Mouse (Mus musculus) hindbrain, embryonic 11.5 days (tissue): Measurements from ENCODE around the gene BC067074. TPM values are rescaled to one million over a fixed set of nuclear protein-coding genes. Genes with fewer than 3 reads are reported as not detected.
A peak's percentile ranks its signal among the peaks of the same experiment; 100 is the strongest.
"Not testable (repeated sequence)": the region's sequence is repeated elsewhere in the genome, so short reads cannot be mapped to it uniquely, and the experiment has no call there.

ENCODE experiments used
- ATAC-seq: fragments of 200-750 bp; cut with Nextera tagmentation; 2 replicates; pipeline ENCODE4 v1.8.0; 2017; ENCODE audit warnings: mild to moderate bottlenecking, moderate TSS enrichment, moderate library complexity; ENCODE audit not compliant: low FRiP score
- DNase-seq: peaks from one replicate; pipeline ENCODE4 v3.0.0-alpha.2; 2015; ENCODE audit warnings: low spot score
- H3K27ac ChIP-seq: fragments of 300-500 bp; sonication (generic); 2 replicates; pipeline ENCODE4 v1.5.1; 2014; ENCODE audit warnings: mild to moderate bottlenecking, low read depth, low read length
- H3K27me3 ChIP-seq: fragments of 300-500 bp; sonication (generic); 2 replicates; pipeline ENCODE4 v1.6.1; 2014; ENCODE audit warnings: mild to moderate bottlenecking, low read length, moderate library complexity, mixed read lengths; ENCODE audit not compliant: control insufficient read depth, insufficient read depth
- H3K36me3 ChIP-seq: fragments of 300-500 bp; sonication (generic); 2 replicates; pipeline ENCODE4 v1.6.1; 2014; ENCODE audit warnings: mild to moderate bottlenecking, low read length, moderate library complexity, mixed read lengths; ENCODE audit not compliant: control insufficient read depth, insufficient read depth
- H3K4me1 ChIP-seq: fragments of 300-500 bp; sonication (generic); replicated peaks from 2 replicates; pipeline ENCODE4 v1.6.1; 2014; ENCODE audit warnings: low read length, mixed read lengths; ENCODE audit not compliant: control insufficient read depth, insufficient read depth
- H3K4me2 ChIP-seq: fragments of 300-500 bp; sonication (generic); replicated peaks from 2 replicates; pipeline ENCODE4 v1.6.1; 2014; ENCODE audit warnings: mild to moderate bottlenecking, low read depth, low read length
- H3K4me3 ChIP-seq: fragments of 300-500 bp; sonication (generic); 2 replicates; pipeline ENCODE4 v1.5.1; 2014; ENCODE audit warnings: low read depth, low read length
- H3K9ac ChIP-seq: fragments of 300-500 bp; sonication (generic); 2 replicates; pipeline ENCODE4 v1.6.1; 2014; ENCODE audit warnings: low read depth, low read length
- H3K9me3 ChIP-seq: fragments of 300-500 bp; sonication (generic); 2 replicates; pipeline ENCODE4 v1.6.1; 2016; ENCODE audit warnings: low read length; ENCODE audit not compliant: control insufficient read depth
- WGBS: fragments of 180-500 bp; shearing (Covaris S2); extraction: QIAGEN DNeasy Blood & Tissue Kit; methylation state at CpG from one replicate; pipeline ENCODE4 v1.1.7; 2014; 5-methylcytosine and 5-hydroxymethylcytosine counted together
- polyA plus RNA-seq: library from polyadenylated mRNA; unstranded; fragments of >200 nt; fragmentation: Nextera tagmentation; extraction: Ambion mirVana; gene quantifications from 2 replicates; pipeline ENCODE4 v1.2.1, GENCODE M21; 2014

Gene BC067074
- polyA plus RNA-seq, result 1.9 and 2.2 TPM in 2 replicates

DNA sequence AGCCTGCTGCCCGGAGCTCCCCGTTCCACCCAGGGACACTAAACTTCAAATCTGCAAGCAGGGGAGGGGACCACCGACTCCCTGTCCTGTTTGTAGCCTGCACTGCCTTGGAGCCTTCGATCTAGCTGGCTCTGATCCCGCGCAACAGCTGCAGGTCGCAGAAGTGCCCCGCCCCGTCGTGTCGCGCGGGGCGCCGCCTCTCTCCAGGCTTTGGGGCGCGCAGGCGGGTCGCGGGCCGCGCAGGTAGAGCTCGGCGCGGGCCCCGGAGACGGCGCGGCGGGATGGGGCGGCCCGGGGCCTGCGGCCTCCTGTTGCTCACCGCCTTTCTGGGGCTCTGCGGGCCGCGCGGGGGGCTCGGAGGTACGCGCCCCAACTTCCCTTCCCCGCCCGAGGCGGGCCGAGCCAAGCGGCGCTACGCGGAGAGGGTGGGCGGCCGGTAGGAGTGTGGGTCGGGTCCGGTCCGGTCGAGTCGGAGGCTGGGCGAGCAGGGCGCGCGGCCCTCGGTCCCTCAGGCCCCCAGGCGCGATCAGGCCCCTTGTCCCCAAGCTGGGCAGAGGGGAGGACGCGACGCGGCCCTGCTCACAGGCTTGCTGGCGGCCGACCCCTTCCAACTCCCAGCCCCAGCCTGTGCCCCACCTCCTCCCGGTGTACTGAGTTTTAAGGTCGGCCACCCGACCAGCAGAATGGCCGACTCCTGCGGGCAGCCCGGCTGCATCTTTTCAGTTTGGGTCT lies at the start of gene BC067074:
Gene BC067074, plus strand, starts transcription at position 185 of the 732 bp plus-strand sequence.
- DNase-seq (peak; percentile 58), ATAC-seq (peak; percentile 78)
- Histone ChIP-seq H3K27ac (no peak within 1 kb of the TSS), H3K4me2 (peak within 1 kb of the TSS; percentile 98), H3K4me3 (peak within 1 kb of the TSS; percentile 62), H3K9me3 (no peaks in the 10 kb centered on the region), H3K9ac (peak within 1 kb of the TSS; percentile 77), H3K4me1 (no peaks in the 10 kb centered on the region), H3K36me3 (no peaks in the 10 kb centered on the region), H3K27me3 (peaks cover 6% of the 10 kb centered on the region; the same call in 1 of the 2 replicates)
- 1% methylated on average over 68 of the region's 75 CpGs for WGBS

DNA sequence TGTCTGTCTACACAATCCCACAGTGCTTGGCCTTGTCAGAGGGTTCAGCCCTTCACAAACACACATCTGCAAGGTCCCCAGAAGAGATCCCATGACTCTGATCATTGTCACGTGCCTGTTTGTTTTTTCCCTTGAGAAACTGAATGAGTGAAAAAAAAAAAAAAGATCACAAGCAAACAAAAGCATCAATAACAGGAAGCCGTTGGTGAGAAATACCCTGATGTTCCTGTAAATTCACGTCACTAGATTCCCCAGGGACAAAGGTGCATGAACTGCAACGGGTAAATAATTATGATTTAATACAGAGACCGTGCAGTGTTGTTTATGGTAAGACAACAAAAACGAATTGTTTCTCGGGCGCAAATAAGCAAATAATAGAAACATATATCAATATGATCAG lies 47.9 kb upstream of the BC067074 start:
- 82% methylated on average over 8 of the region's 8 CpGs for WGBS
- no peak for ATAC-seq

DNA sequence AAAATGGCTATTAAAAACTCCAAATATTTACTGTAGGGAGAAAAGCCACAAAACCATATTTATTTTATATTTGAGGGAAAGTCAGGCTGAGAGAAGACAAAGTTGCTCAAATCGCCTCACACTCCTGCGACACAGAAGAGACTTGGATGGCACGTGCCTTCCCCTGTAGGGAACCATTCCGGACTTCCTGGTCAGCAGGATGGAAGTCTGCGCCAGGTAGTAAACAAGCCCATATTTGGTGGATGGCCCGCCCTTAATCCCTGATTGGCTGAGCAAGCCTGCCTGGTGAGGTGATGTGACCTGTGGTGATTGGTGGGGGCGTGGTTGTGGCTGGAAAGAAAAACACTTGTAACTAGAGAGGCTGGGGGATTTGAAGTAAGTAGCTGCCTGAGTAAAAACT lies 40.4 kb upstream of the BC067074 start:
- not testable (repeated sequence) for H3K4me3 ChIP-seq, H3K4me2 ChIP-seq, DNase-seq, H3K4me1 ChIP-seq, ATAC-seq, H3K36me3 ChIP-seq, H3K27me3 ChIP-seq, H3K27ac ChIP-seq, H3K9ac ChIP-seq, H3K9me3 ChIP-seq
- WGBS, result 81% methylated on average over 6 of the region's 7 CpGs

More for the DNA sequence above, 47.9 kb upstream of the BC067074 start:
- no peaks in the 10 kb centered on the region for H3K9me3 ChIP-seq
- no peak overlapping the region for H3K27ac ChIP-seq
- H3K27me3 ChIP-seq, result no peaks in the 10 kb centered on the region
- no peak overlapping the region for H3K4me3 ChIP-seq
- no peak overlapping the region for H3K9ac ChIP-seq
- no peak overlapping the region for H3K4me2 ChIP-seq
- DNase-seq, result no peak
- H3K36me3 ChIP-seq, result no peaks in the 10 kb centered on the region
- no peaks in the 10 kb centered on the region for H3K4me1 ChIP-seq

DNA sequence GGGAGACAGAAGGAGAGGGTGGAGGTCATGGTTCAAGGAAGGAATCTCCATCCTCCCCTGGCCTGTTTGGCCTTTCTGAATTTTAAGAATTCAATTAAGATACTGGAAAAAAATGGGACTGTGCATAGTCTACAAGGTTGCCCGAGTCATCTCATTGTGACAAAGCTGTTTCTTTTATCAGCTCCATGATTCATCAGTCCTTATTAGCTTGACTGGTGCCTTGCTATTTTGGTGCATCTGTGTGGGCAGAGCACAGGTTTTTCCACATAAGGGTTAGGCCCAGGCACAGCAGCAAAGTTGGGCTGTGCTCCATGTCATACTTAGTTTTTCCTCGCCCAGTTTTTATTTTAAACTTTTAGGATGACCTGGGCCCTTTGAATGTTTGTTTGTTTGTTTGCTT lies 36.2 kb upstream of the BC067074 start:
- ATAC-seq (no peak), DNase-seq (no peak)
- 93% methylated on average over 2 of the region's 2 CpGs for WGBS
- H3K9me3 ChIP-seq, result no peaks in the 10 kb centered on the region
- H3K4me2 ChIP-seq, result no peak overlapping the region
- no peaks in the 10 kb centered on the region for H3K27me3 ChIP-seq
- no peak overlapping the region for H3K9ac ChIP-seq
- no peak overlapping the region for H3K4me3 ChIP-seq
- no peaks in the 10 kb centered on the region for H3K36me3 ChIP-seq
- no peaks in the 10 kb centered on the region for H3K4me1 ChIP-seq
- no peak overlapping the region for H3K27ac ChIP-seq

DNA sequence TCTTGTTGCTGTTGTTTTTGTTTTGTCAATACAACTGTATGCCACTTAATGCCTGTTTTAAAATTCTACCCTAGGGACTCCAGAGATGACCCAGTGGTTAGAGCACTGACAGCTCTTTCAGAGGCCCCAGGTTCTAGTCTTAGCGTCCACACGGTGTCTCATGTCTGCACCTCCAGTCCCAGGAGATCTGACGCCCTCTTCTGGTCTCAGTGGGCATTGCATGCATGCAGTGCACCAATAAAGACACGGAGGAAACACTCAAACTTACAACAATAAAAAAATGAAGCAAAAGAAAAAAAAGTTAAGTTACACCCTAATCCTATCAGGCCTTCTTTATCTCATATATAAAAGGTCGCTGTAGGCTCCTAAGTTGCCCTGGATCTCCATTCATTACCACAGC lies 35.8 kb upstream of the BC067074 start:
- no peak overlapping the region for H3K27ac ChIP-seq
- 55% methylated on average over 5 of the region's 5 CpGs for WGBS
- no peaks in the 10 kb centered on the region for H3K36me3 ChIP-seq
- H3K9ac ChIP-seq, result no peak overlapping the region
- ATAC-seq, result no peak
- no peak overlapping the region for H3K4me2 ChIP-seq
- no peaks in the 10 kb centered on the region for H3K4me1 ChIP-seq
- no peak for DNase-seq
- H3K9me3 ChIP-seq, result no peaks in the 10 kb centered on the region
- no peaks in the 10 kb centered on the region for H3K27me3 ChIP-seq
- H3K4me3 ChIP-seq, result no peak overlapping the region

DNA sequence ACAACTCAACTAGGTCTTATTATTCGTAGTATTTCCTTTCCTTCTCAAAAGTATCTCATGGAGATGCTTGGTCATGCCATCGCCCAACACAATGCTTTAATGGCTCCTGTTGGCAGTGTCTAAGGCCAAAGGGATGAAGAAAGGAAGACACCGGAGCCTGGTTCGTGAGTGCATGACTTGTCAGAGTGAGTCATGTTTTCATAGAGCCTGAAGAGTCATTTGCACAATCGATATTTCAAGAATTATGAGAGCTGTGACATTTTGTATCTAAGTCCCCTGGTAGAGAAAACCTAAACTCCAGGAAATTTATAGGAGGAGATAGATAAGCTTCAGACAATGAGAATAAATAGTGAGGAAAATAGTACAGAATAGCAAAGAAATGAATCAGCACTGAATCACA lies 33.7 kb upstream of the BC067074 start:
- DNase-seq, result no peak
- no peak overlapping the region for H3K9ac ChIP-seq
- H3K4me3 ChIP-seq, result no peak overlapping the region
- H3K36me3 ChIP-seq, result no peaks in the 10 kb centered on the region
- no peaks in the 10 kb centered on the region for H3K9me3 ChIP-seq
- H3K4me1 ChIP-seq, result no peaks in the 10 kb centered on the region
- ATAC-seq, result no peak
- H3K27me3 ChIP-seq, result no peaks in the 10 kb centered on the region
- 96% methylated on average over 5 of the region's 5 CpGs for WGBS
- no peak overlapping the region for H3K27ac ChIP-seq
- H3K4me2 ChIP-seq, result no peak overlapping the region

DNA sequence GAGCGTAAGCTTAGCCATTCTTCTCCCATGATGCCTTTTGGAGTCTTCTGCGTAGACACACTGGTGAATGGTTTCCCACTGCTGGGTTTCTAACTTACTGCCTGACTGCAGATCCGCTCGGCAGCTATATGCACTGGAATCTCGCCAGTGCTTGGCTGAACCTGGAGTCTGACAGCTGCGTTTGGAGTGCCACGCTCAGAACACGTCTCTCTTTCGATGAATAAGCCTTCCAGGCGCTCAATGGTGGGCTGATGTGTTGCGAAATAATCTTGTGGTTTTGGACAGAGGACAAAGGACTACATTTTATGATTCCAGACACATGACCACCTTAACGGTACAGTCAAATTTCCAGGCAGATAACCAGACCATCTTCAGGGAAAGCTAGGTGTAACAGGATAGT lies 30.1 kb upstream of the BC067074 start:
- 87% methylated on average over 12 of the region's 12 CpGs for WGBS
- H3K4me3 ChIP-seq, result no peak overlapping the region
- no peak overlapping the region for H3K4me2 ChIP-seq
- H3K9ac ChIP-seq, result no peak overlapping the region
- H3K27me3 ChIP-seq, result no peaks in the 10 kb centered on the region
- H3K36me3 ChIP-seq, result no peaks in the 10 kb centered on the region
- no peaks in the 10 kb centered on the region for H3K9me3 ChIP-seq
- no peak for DNase-seq
- no peak for ATAC-seq
- no peak overlapping the region for H3K27ac ChIP-seq
- H3K4me1 ChIP-seq, result no peaks in the 10 kb centered on the region

DNA sequence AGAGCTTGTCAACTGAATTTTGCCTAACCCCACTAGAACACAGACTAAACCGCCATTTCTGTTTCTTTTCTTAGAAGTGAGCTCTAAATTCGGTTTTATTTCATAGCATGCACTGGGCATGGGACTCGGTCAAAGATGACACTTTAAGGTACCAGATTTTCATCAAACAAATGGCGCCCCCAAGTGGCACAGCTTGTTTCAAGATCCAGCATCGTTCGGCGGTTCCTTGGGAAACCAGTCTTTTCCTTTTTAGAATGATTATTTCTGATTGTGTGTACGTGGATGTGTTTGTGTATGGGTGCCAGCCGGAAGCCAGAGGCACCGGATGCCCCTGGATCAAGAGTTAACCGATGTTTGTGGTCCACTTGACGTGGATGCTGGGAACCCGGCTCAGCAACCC lies 27.7 kb upstream of the BC067074 start:
- Histone ChIP-seq H3K4me1 (no peaks in the 10 kb centered on the region), H3K9ac (no peak overlapping the region), H3K27me3 (no peaks in the 10 kb centered on the region), H3K4me3 (no peak overlapping the region), H3K27ac (no peak overlapping the region), H3K36me3 (no peaks in the 10 kb centered on the region), H3K4me2 (no peak overlapping the region), H3K9me3 (no peaks in the 10 kb centered on the region)
- no peak for ATAC-seq
- 33% methylated on average over 13 of the region's 13 CpGs for WGBS
- peak; percentile 81 for DNase-seq

DNA sequence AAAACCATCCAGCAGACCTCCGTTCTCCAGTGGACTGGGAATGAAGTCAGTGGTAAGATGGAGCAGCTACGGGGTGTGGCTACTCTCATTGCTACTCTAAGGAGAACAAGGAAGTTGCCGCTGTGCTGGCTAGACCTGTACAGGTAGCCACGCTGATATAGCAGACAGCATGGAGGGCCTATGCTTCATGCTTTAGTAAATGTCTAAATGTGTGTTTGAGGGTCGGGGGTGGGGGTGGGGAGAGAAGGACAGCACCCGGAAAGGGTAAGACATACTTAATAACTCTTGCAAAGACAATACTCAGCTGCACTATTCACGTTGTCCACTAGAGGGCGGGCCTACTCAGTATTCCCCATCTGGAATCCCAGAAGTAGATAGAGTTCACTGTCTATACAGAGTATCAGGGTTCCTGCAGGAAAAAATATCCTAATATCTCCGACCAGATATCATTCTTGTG lies 26.4 kb upstream of the BC067074 start:
- Histone ChIP-seq H3K4me3 (no peak overlapping the region), H3K27me3 (no peaks in the 10 kb centered on the region), H3K9me3 (no peaks in the 10 kb centered on the region), H3K36me3 (no peaks in the 10 kb centered on the region), H3K27ac (no peak overlapping the region), H3K4me1 (no peaks in the 10 kb centered on the region), H3K9ac (no peak overlapping the region), H3K4me2 (no peak overlapping the region)
- ATAC-seq, result peak; percentile 34; the same call in 1 of the 2 replicates
- DNase-seq, result peak; percentile 86
- 32% methylated on average over 9 of the region's 9 CpGs for WGBS
